Mouse (Mus musculus): ENCODE measurements around the gene Dppa5a. TPM values are rescaled to one million over a fixed set of nuclear protein-coding genes. Genes with fewer than 3 reads are reported as not detected.

Dppa5a gene
- total RNA-seq, 2 experiments from 2014 or later, result not detected

Other genes starting within 250 kb of the Dppa5a start
- 100 to 1,000 TPM; 125 to 127 TPM for gene Gsta4, start 185.4 kb downstream of the Dppa5a start, total RNA-seq (2021)
- 1 to 10 TPM; 2.3 to 3.3 TPM for gene Gsta1, start 137.5 kb downstream of the Dppa5a start, total RNA-seq (2021)
- 1 to 10 TPM; 2.1 to 2.5 TPM for gene Gm3776, start 111.0 kb downstream of the Dppa5a start, total RNA-seq (2021)
- 1 to 10 TPM in 1 of 2 experiments, under 1 TPM in 1; 0.93 to 1.2 TPM for gene Gm10639, start 78.3 kb downstream of the Dppa5a start, total RNA-seq (2021)
- gene Omt2a, start 53.4 kb downstream of the Dppa5a start, total RNA-seq (2021), result not detected
- gene Omt2b, start 40.6 kb downstream of the Dppa5a start, total RNA-seq (2021), result not detected
- gene Gsta2, start 12.4 kb downstream of the Dppa5a start, total RNA-seq (2021), result 1 to 10 TPM; 2.1 to 2.2 TPM
- not detected for gene Ooep, start 10.5 kb upstream of the Dppa5a start, total RNA-seq (2021)
- not detected for gene Ddx43, start 27.6 kb upstream of the Dppa5a start, total RNA-seq (2021)
- gene Cgas, start 75.1 kb upstream of the Dppa5a start, total RNA-seq (2021), result under 1 TPM; 0.39 to 0.42 TPM
- 10 to 100 TPM; 21.9 to 25.0 TPM for gene Mto1, start 80.0 kb upstream of the Dppa5a start, total RNA-seq (2021)
- not detected for gene Gm17324, start 80.6 kb upstream of the Dppa5a start, total RNA-seq (2021)
- gene Eef1a1, start 121.0 kb upstream of the Dppa5a start, total RNA-seq (2021), result 1,000 to 10,000 TPM in 1 of 2 experiments, 100 to 1,000 TPM in 1; 994 to 1,266 TPM
- gene Slc17a5, start 219.9 kb upstream of the Dppa5a start, total RNA-seq (2021), result 1 to 10 TPM; 4.8 to 6.2 TPM
- gene Cd109, start 247.4 kb upstream of the Dppa5a start, total RNA-seq (2021), result under 1 TPM; 0.57 to 0.79 TPM

Measured in heart, adult 18-20 months (tissue).